Mouse (Mus musculus): ENCODE measurements around the gene Tmem123. TPM values are rescaled to one million over a fixed set of nuclear protein-coding genes. Genes with fewer than 3 reads are reported as not detected.
A peak's percentile ranks its signal among the peaks of the same experiment; 100 is the strongest.

The Tmem123 gene
- polyA plus RNA-seq, 1 experiment from 2014 or later = 148 TPM

- Histone ChIP-seq H3K27me3 (ENCODE audit: control insufficient read depth, insufficient read depth, low read length) (no peaks in the 10 kb centered on the region), H3K4me1 (ENCODE audit: control insufficient read depth, insufficient read depth, low read length) (peaks cover 5% of the 10 kb centered on the region), H3K4me3 (ENCODE audit: low read depth, low read length) (peak overlapping the region; percentile 76), H3K9ac (replicated peaks; ENCODE audit: low read depth, low read length) (peak overlapping the region; percentile 76), H3K27ac (ENCODE audit: low read length) (peak overlapping the region; percentile 99), H3K36me3 (ENCODE audit: control insufficient read depth, insufficient read depth, low read length) (peaks cover 13% of the 10 kb centered on the region; the same call in 1 of the 2 replicates), H3K4me2 (replicated peaks; ENCODE audit: low read depth, low read length) (peak overlapping the region; percentile 58), H3K9me3 (ENCODE audit: control insufficient read depth, low read depth, low read length) (no peaks in the 10 kb centered on the region)
- under 1% methylated on average over 16 of the region's 16 CpGs for WGBS
- peak; percentile 38; the same call in 1 of the 2 replicates for ATAC-seq (ENCODE audit: insufficient number of reproducible peaks, insufficient read depth, low FRiP score, low read depth)
Measured at GRCm38 (mm10) chr9:7836331-7836730, 72.5 kb downstream of the Tmem123 start.

GRCm38 (mm10) chr9:7836905-7837805 is 73.3 kb downstream of the Tmem123 start, which contains the start of gene Birc2:
Gene Birc2, minus strand, starts transcription at chr9:7837064.
- peak within 1 kb of the TSS; percentile 58 for H3K4me2 ChIP-seq (replicated peaks; ENCODE audit: low read depth, low read length)
- peaks cover 13% of the 10 kb centered on the region; the same call in 1 of the 2 replicates for H3K36me3 ChIP-seq (ENCODE audit: control insufficient read depth, insufficient read depth, low read length)
- H3K4me1 ChIP-seq (ENCODE audit: control insufficient read depth, insufficient read depth, low read length) = peaks cover 5% of the 10 kb centered on the region
- H3K27me3 ChIP-seq (ENCODE audit: control insufficient read depth, insufficient read depth, low read length) = no peaks in the 10 kb centered on the region
- peak; percentile 98 for ATAC-seq (ENCODE audit: insufficient number of reproducible peaks, insufficient read depth, low FRiP score, low read depth)
- H3K9me3 ChIP-seq (ENCODE audit: control insufficient read depth, low read depth, low read length) = no peaks in the 10 kb centered on the region
- under 1% methylated on average over 68 of the region's 68 CpGs for WGBS
- H3K4me3 ChIP-seq (ENCODE audit: low read depth, low read length) = peak within 1 kb of the TSS; percentile 76
- peak within 1 kb of the TSS; percentile 99 for H3K27ac ChIP-seq (ENCODE audit: low read length)
- H3K9ac ChIP-seq (replicated peaks; ENCODE audit: low read depth, low read length) = peak within 1 kb of the TSS; percentile 76

GRCm38 (mm10) chr9:7837806-7838440 is 74.1 kb downstream of the Tmem123 start:
- ATAC-seq (ENCODE audit: insufficient number of reproducible peaks, insufficient read depth, low FRiP score, low read depth) = no peak
- H3K4me3 ChIP-seq (ENCODE audit: low read depth, low read length) = peak overlapping the region; percentile 76
- H3K4me2 ChIP-seq (replicated peaks; ENCODE audit: low read depth, low read length) = peak overlapping the region; percentile 58

DNA sequence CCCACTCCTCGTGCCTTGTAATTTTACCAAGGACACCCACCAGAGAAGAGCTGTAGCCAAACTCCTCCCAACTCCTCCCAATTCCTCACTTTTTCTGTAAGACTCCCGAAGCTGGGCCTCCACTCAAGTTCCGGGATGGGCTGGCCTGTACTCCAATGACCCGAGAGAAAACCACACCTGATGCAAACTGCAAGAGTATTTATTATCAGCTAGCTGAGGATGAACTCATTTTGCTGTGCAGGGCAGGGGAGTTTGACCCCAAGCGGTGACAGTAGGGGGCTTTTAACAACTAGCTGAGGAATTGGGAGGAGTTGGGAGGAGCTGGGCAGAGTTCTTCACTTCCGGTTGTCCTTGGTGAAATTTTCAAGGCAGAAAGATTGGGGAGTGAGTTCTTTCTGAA is 77.4 kb downstream of the Tmem123 start:
- Histone ChIP-seq H3K4me2 (replicated peaks; ENCODE audit: low read depth, low read length) (no peak overlapping the region), H3K27me3 (ENCODE audit: control insufficient read depth, insufficient read depth, low read length) (no peaks in the 10 kb centered on the region), H3K9ac (replicated peaks; ENCODE audit: low read depth, low read length) (no peak overlapping the region), H3K36me3 (ENCODE audit: control insufficient read depth, insufficient read depth, low read length) (no peaks in the 10 kb centered on the region), H3K4me1 (ENCODE audit: control insufficient read depth, insufficient read depth, low read length) (no peaks in the 10 kb centered on the region), H3K9me3 (ENCODE audit: control insufficient read depth, low read depth, low read length) (no peaks in the 10 kb centered on the region), H3K4me3 (ENCODE audit: low read depth, low read length) (no peak overlapping the region), H3K27ac (ENCODE audit: low read length) (no peak overlapping the region)
- 65% methylated on average over 6 of the region's 6 CpGs for WGBS
- no peak for ATAC-seq (ENCODE audit: insufficient number of reproducible peaks, insufficient read depth, low FRiP score, low read depth)

More at GRCm38 (mm10) chr9:7837806-7838440, 74.1 kb downstream of the Tmem123 start:
- WGBS = 9% methylated on average over 14 of the region's 14 CpGs
- H3K9ac ChIP-seq (replicated peaks; ENCODE audit: low read depth, low read length) = peak overlapping the region; percentile 76; the same call in 1 of the 2 replicates
- no peaks in the 10 kb centered on the region for H3K9me3 ChIP-seq (ENCODE audit: control insufficient read depth, low read depth, low read length)
- no peaks in the 10 kb centered on the region for H3K27me3 ChIP-seq (ENCODE audit: control insufficient read depth, insufficient read depth, low read length)
- H3K27ac ChIP-seq (ENCODE audit: low read length) = peak overlapping the region; percentile 99
- peaks cover 13% of the 10 kb centered on the region; the same call in 1 of the 2 replicates for H3K36me3 ChIP-seq (ENCODE audit: control insufficient read depth, insufficient read depth, low read length)
- H3K4me1 ChIP-seq (ENCODE audit: control insufficient read depth, insufficient read depth, low read length) = peaks cover 5% of the 10 kb centered on the region

Small RNAs within 50 kb of the gene (microRNA-seq; reads per million reads assigned to microRNA genes)
- gene Mir5618 = 4.2 reads per million, percentile 10 among the genes with 10 or more reads in this experiment

Other genes with a start within 250 kb of the Tmem123 start
- gene Mmp8, start 205.6 kb upstream of the Tmem123 start, polyA plus RNA-seq (2014; fragmentation: Nextera tagmentation; extraction: Ambion mirVana) = 0.49 and 0.80 TPM in 2 replicates
- gene Mmp27, start 192.6 kb upstream of the Tmem123 start, polyA plus RNA-seq (2014; fragmentation: Nextera tagmentation; extraction: Ambion mirVana) = not detected in 2 replicates
- 0.12 and 0.13 TPM in 2 replicates for gene Mmp20, start 135.8 kb upstream of the Tmem123 start, polyA plus RNA-seq (2014; fragmentation: Nextera tagmentation; extraction: Ambion mirVana)
- gene Mmp7, start 72.0 kb upstream of the Tmem123 start, polyA plus RNA-seq (2014; fragmentation: Nextera tagmentation; extraction: Ambion mirVana) = 0.46 and 0.73 TPM in 2 replicates
- gene Birc2, start 73.0 kb downstream of the Tmem123 start, polyA plus RNA-seq (2014; fragmentation: Nextera tagmentation; extraction: Ambion mirVana) = 50.3 and 53.9 TPM in 2 replicates
- gene Birc3, start 109.1 kb downstream of the Tmem123 start, polyA plus RNA-seq (2014; fragmentation: Nextera tagmentation; extraction: Ambion mirVana) = 7.7 and 8.4 TPM in 2 replicates
- gene Yap1, start 240.6 kb downstream of the Tmem123 start, polyA plus RNA-seq (2014; fragmentation: Nextera tagmentation; extraction: Ambion mirVana) = 35.1 and 36.2 TPM in 2 replicates